Mouse (Mus musculus): Measurements from ENCODE around the gene Gin1. TPM values are rescaled to one million over a fixed set of nuclear protein-coding genes. Genes with fewer than 3 reads are reported as not detected.

Gin1 gene
- total RNA-seq (2023): 10 to 100 TPM in 1 of 2 experiments, 1 to 10 TPM in 1; 6.0 to 10.4 TPM

DNA sequence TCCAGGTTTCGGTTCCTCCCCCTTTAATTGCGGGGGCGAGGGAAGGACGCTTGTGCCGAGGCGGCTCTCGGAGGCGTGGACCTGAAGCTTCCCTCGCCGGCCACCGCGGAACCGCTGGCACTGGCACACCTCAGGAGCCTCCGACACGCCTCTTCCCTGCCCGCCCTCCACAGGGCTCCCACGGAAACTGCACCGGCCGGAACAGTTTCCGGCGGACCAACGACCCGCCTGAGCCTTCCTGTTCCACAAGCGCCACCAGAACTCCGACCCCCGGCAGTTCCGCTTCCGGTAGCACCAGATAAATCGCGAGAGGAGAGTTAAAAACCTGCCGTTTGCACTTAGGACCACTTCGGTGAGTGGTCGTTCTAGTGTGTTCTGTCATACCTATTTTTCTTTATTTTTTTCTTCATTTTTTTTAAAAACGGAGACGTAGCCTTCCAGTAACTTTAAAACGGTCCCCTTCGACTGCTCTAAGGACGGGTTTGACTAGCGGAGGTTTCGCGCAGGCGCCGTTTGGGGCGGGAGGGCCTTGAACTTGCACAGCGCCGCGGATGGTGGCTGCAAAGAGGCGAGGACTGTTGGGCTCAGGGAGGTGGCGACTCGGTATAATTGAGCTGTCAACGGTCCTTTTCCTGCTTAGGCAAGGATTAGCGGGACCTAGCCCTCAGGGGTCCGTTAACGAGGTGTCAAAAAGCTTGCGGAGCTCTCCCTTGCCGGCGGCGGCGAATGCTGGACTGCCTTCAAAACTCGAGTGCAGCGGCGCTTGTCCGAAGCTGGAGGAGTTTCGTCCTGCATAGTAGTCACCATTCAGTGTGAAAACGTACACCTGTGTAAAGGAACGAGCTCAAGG is at the start of gene Gin1, which contains the start of gene Ppip5k2:
TSS of gene Gin1 (plus strand) at position 269 of the 850 bp plus-strand sequence.
TSS of gene Ppip5k2 (minus strand) at position 508 of the 850 bp plus-strand sequence.

Other genes with a start within 250 kb of the Gin1 start
- 100 to 1,000 TPM; 120 to 139 TPM for gene D1Ertd622e, start 108.1 kb upstream of the Gin1 start, total RNA-seq (2023)
- 10 to 100 TPM; 27.6 to 27.7 TPM for gene Ppip5k2, start 239 bp downstream of the Gin1 start, total RNA-seq (2023)

Data from neutrophil, adult 59 days (primary cell).